Mouse (Mus musculus): Measurements from ENCODE around the gene Tlnrd1.

Tlnrd1 gene

GRCm38 (mm10) chr7:83884021-83884658, at the start of gene Tlnrd1, which contains the start of gene Mesd:
Gene Tlnrd1, minus strand, starts transcription at chr7:83884305.
Gene Mesd, plus strand, starts transcription at chr7:83884466.
- under 1% methylated on average over 68 of the region's 69 CpGs for WGBS

DNA sequence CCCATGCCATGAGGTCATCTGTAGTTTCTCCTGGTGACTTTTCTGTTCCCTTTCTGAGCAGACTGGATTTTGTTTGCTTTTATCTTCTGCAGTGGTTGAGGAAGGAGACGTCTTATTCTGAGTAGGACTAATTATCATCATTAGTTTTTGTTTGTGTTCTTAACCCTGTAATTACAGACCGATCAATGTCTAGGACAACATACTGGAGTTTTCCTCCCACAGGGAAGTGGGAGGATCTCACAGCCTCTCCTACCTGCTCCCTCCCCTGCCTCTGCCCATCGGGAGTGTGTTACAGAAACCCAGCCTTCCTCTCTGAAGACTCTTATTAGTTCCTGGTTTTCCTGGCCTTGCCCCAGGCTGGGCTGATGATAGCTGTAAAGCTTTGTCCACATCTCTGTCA, 37.5 kb upstream of the Tlnrd1 start:
- WGBS = 45% methylated on average over 3 of the region's 3 CpGs

DNA sequence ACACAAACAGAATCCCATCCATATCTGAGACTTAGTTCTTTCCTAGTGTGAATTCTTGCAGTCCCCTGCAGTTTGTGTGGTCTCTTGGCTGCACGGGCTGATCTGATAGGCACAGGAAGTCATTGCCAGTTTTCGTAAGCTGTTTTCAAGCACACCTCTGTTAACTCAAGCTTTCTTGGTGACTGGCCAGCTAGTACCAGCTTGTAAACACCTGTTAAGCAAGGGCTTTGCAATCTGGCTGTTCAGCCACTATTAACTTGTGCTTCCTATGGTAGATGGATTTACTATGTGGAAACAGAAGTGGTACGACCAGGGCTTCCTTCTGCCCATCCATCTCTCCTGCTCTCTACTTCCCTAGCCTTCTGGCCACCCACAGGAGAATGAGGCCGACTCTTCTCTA, 36.1 kb upstream of the Tlnrd1 start:
- WGBS = 61% methylated on average over 4 of the region's 4 CpGs

GRCm38 (mm10) chr7:83914566-83914965, 30.5 kb upstream of the Tlnrd1 start:
- 1% methylated on average over 3 of the region's 3 CpGs for WGBS

DNA sequence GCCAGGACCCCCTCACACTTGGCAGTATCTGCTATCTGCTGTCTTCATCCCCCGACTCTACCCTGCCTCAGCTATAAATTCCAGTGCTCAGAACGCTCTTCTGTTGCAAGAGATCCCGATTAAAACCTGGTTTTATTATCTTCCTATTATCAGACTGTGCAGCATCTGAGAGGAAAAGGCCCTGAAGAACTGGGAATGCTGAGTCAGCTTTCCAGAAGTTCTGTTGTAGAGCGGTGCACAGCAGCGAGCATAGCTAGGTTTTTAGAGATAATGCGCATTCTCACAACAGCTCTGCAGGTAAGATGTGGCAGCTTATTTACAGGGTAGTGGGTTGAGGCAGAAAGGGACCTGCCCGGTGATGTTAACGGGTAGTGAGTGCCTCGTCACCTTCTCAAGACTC, 29.9 kb upstream of the Tlnrd1 start:
- 85% methylated on average over 9 of the region's 9 CpGs for WGBS

- WGBS = 92% methylated on average over 6 of the region's 6 CpGs
Measured at GRCm38 (mm10) chr7:83913405-83913932, 29.4 kb upstream of the Tlnrd1 start.

GRCm38 (mm10) chr7:83911909-83912308, 27.8 kb upstream of the Tlnrd1 start:
- 83% methylated on average over 3 of the region's 3 CpGs for WGBS

GRCm38 (mm10) chr7:83904831-83905230, 20.7 kb upstream of the Tlnrd1 start:
- WGBS = 82% methylated on average over 3 of the region's 3 CpGs

DNA sequence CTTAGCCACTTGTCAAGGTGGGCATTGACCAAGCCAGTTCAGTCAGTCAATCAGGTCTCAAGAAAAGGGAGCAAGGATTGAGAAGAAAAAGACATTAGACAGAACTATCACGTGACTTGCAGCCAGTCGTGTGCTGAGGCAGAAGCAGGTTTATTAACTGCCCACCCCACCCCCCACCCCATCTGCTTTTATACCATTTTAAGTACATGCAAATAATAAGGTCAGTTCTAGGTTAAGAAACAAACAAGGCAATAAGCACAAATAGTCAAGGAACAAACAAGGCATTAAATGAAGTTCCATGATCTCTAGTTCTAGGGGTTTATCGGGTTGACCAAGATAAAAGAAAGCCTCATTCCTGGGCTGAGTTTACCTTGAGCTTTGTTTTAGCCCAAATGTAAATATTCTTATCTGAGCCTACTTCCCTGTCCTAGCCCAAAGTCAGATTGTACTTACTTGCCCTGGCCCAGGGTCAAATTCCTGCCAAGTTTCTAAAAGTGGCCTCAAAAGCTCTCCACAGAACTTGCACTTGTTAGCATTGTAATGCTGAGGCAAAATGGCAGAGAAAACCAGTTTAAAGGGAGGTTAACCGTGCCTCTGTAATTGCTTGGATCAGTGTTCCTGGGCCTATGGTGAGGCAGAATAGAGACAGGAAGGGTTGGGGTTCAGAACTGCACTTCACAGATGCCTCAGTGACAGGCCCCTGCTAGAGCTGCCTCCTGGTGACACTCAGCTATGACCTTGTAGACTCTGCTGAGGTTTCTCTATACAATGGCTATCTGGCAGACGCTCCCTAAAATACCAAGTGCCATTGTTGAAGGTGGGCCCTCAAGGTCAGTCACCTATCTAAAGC, 18.4 kb upstream of the Tlnrd1 start:
- 84% methylated on average over 5 of the region's 5 CpGs for WGBS

GRCm38 (mm10) chr7:83901425-83901824, 17.3 kb upstream of the Tlnrd1 start:
- WGBS = 85% methylated on average over 4 of the region's 4 CpGs

DNA sequence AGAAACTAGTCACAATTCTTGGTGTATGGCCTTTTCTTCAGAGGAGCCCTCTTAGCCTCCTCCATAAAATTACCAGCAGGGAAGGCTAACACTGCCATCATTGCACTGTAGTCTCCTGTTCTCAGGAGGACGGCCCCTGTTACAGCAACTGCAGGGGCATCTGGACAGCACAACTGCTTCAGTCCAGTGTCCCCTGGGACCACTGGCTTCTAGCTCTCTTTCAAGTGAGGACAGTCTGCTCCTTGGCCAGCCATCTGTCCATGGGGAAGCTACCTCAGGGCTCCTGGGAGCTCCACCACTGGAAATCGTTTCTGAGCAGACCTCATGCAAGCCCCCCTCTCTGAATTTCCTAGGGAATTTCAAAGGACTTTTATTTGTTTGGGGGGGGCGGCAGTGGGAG, 16.4 kb upstream of the Tlnrd1 start:
- WGBS = 91% methylated on average over 3 of the region's 3 CpGs

GRCm38 (mm10) chr7:83898267-83898666, 14.2 kb upstream of the Tlnrd1 start:
- WGBS = 86% methylated on average over 11 of the region's 11 CpGs

GRCm38 (mm10) chr7:83896077-83896740, 12.1 kb upstream of the Tlnrd1 start:
- WGBS = 88% methylated on average over 5 of the region's 5 CpGs

DNA sequence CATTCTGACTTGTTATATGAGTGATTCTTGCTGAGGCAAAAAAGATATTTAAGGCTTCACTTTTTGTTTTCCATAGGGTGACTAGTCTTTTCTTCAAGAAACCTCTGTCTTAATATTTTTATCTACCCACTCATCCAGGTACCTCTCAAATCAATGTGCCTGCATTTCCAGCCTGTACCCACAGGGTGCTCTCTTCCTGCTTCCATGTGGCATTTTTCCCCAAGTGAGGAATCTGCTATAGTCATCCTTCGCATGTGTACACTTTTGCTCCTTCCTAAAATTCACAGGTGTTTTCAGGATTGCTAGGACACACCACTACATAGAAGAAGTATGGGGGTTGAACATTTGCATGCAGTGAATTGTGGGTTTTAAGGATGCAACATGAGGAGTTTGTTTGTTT, 10.2 kb upstream of the Tlnrd1 start:
- WGBS = 79% methylated on average over 1 of the region's 1 CpGs

DNA sequence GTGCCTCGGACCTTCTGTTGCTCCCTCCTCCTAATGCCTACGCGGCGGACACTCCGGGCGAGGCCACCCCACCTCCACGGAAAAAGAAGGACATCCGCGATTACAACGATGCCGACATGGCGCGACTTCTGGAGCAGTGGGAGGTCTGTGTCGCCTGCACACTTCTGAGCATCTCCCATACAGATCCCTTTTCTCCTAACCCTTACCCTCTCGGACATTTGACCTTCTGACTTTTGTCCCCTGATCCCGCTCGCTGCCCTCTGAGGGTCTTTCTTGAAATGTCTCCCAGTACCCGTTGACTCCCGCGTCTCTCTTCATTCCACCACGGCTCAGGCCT, 8.2 kb upstream of the Tlnrd1 start:
- WGBS = under 1% methylated on average over 21 of the region's 21 CpGs

DNA sequence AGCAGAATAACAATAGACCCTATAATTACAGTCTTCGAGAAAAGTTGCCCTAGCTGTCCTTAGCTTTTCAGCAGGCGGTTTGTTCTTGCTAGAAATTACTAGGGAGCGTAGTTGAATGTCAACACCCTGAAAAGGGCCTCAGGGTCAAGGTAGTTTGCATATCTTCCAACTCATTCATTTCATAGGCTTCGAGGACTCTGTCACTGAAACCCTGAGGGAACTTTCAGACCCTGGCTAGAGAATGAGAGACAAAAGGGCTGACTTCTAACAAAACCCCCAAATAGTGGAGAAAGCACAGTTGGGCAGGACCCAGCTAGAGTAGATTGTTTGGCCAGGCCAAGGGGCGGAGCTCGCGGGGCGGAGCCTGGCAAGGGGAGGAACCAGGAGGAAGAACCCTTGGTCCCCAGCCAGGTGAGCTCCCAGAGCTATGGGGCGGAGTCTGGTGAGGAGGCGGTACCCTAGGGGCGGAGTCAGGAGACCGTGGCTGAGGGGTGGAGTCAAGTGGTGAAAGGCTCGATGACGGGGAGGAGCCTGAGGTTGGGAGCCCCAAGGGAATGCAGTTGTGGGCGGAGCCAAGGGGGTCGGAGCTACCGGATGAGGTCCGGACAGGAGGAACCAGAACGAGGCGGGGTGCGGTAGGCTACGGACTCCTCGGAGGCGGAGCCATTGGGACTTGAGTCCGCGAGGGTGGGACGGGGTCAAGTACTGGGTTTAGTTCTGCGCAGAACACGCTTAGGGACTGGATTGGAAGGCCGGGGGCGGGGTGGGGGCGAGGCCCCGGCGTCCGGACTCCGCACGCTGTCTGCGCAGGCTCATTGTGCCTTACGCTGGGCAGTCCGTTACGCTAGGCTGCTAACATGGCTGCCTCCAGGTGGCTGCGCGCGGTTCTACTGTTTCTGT, 7.6 kb upstream of the Tlnrd1 start:
- 2% methylated on average over 43 of the region's 44 CpGs for WGBS

DNA sequence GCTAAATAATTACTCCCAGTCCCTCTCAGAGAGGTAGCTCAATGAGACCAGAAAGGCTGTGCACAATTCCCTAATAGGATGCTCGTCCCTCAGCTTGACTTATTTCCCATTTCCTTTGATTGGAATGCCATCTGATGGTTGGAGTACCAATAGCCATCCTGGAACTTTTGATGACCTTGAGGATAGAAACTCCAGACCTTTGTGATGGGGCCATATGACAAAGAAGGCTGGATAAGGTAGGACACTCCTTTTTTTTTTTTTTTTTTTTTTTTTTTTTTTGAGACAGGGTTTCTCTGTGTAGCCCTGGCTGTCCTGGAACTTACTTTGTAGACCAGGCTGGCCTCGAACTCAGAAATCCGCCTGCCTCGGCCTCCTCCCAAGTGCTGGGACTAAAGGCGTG, 5.8 kb upstream of the Tlnrd1 start:
- 91% methylated on average over 5 of the region's 5 CpGs for WGBS

- 57% methylated on average over 3 of the region's 3 CpGs for WGBS
Measured at GRCm38 (mm10) chr7:83889383-83889782, 5.3 kb upstream of the Tlnrd1 start.

- 95% methylated on average over 6 of the region's 6 CpGs for whole genome bisulfite sequencing
Measured at GRCm38 (mm10) chr7:83886366-83887129, 2.4 kb upstream of the Tlnrd1 start.

GRCm38 (mm10) chr7:83885835-83886234, 1.7 kb upstream of the Tlnrd1 start:
- WGBS = 87% methylated on average over 4 of the region's 4 CpGs
